Mouse (Mus musculus): ENCODE measurements around the gene Cfap43. TPM values are rescaled to one million over a fixed set of nuclear protein-coding genes. Genes with fewer than 3 reads are reported as not detected.
"Not testable (repeated sequence)": the region's sequence is repeated elsewhere in the genome, so short reads cannot be mapped to it uniquely, and the experiment has no call there.

The Cfap43 gene
- polyA plus RNA-seq, 1 experiment from 2014 or later, result 0.19 TPM

DNA sequence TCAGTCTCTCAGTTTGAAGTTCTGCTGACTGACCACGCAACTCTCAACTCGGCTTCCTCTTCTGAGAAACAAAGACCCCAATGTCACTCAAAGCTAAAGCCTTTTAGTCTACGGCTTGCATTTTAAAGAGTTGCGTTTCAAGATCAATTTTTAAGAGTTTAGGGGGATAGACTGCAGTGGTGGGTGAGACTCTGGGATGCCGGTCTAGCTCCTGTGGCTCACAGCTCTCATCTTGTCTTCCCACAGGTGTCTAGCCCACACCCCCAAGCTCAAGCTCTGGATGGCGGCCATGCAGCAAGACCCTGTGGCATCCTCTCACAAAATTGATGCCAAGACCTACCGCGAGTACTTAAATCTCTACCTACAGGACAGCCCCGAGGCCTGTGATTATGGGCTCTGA is 55.0 kb downstream of the Cfap43 start:
- Histone ChIP-seq H3K36me3 (peaks cover 26% of the 10 kb centered on the region), H3K4me3 (no peak overlapping the region), H3K9ac (no peak overlapping the region), H3K9me3 (no peaks in the 10 kb centered on the region), H3K27me3 (no peaks in the 10 kb centered on the region), H3K4me2 (replicated peaks) (no peak overlapping the region), H3K4me1 (peaks cover 7% of the 10 kb centered on the region; the same call in 1 of the 2 replicates), H3K27ac (no peak overlapping the region)
- 96% methylated on average over 9 of the region's 9 CpGs for WGBS
- ATAC-seq (ENCODE audit: insufficient number of reproducible peaks, insufficient read depth, low FRiP score, low TSS enrichment), result no peak

DNA sequence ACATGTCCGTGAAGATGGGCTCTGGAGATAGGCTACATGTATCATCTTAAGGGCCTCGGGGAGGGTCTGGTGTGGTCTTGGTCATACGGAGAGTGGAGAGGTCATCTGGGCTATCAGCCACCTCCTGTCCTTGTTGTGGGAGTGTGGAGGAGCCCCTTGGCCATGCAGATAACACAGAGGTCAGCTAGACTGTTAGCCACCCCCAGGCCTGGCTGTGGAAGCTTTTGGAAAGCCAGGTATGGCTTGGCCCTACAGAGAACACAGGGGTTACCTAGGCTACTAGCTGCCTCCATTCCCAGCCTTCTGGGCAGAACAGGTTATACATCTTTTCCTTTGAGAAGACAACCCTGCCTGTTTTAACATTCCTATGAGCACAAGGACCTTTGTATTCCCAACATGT is 56.5 kb downstream of the Cfap43 start:
- 0 out of 2 replicates have a peak, but pooled peaks cover 6% of the 10 kb centered on the region for H3K4me1 ChIP-seq
- H3K27ac ChIP-seq, result no peak overlapping the region
- no peaks in the 10 kb centered on the region for H3K9me3 ChIP-seq
- H3K27me3 ChIP-seq, result no peaks in the 10 kb centered on the region
- ATAC-seq (ENCODE audit: insufficient number of reproducible peaks, insufficient read depth, low FRiP score, low TSS enrichment), result no peak
- no peak overlapping the region for H3K4me3 ChIP-seq
- no peak overlapping the region for H3K4me2 ChIP-seq (replicated peaks)
- peaks cover 35% of the 10 kb centered on the region for H3K36me3 ChIP-seq
- no peak overlapping the region for H3K9ac ChIP-seq
- WGBS, result 95% methylated on average over 3 of the region's 3 CpGs

DNA sequence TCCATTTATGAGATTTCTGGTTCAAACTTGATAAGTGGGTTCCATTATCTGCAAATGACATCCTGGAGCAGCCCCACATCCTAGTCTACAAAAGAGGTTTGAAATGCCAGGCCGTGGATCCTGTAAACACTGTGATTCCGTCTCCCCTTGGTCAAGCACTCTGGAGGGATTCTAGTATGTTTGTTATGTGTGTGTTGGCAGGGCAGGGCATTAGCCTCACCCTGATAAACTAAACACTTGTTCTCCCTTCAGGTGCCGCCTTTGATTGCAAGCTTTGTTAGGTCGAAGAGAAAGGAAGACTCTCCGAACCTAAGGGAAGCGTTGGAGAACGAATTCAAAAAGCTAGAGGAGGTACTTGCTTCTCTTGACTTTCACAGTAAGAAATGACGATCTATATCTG is 59.9 kb downstream of the Cfap43 start:
- ATAC-seq (ENCODE audit: insufficient number of reproducible peaks, insufficient read depth, low FRiP score, low TSS enrichment), result no peak
- H3K4me3 ChIP-seq, result no peak overlapping the region
- peaks cover 35% of the 10 kb centered on the region for H3K36me3 ChIP-seq
- H3K9me3 ChIP-seq, result no peaks in the 10 kb centered on the region
- H3K4me2 ChIP-seq (replicated peaks), result no peak overlapping the region
- H3K4me1 ChIP-seq, result peaks cover 8% of the 10 kb centered on the region; the same call in 1 of the 2 replicates
- WGBS, result 92% methylated on average over 8 of the region's 8 CpGs
- no peak overlapping the region for H3K9ac ChIP-seq
- no peaks in the 10 kb centered on the region for H3K27me3 ChIP-seq
- H3K27ac ChIP-seq, result no peak overlapping the region

DNA sequence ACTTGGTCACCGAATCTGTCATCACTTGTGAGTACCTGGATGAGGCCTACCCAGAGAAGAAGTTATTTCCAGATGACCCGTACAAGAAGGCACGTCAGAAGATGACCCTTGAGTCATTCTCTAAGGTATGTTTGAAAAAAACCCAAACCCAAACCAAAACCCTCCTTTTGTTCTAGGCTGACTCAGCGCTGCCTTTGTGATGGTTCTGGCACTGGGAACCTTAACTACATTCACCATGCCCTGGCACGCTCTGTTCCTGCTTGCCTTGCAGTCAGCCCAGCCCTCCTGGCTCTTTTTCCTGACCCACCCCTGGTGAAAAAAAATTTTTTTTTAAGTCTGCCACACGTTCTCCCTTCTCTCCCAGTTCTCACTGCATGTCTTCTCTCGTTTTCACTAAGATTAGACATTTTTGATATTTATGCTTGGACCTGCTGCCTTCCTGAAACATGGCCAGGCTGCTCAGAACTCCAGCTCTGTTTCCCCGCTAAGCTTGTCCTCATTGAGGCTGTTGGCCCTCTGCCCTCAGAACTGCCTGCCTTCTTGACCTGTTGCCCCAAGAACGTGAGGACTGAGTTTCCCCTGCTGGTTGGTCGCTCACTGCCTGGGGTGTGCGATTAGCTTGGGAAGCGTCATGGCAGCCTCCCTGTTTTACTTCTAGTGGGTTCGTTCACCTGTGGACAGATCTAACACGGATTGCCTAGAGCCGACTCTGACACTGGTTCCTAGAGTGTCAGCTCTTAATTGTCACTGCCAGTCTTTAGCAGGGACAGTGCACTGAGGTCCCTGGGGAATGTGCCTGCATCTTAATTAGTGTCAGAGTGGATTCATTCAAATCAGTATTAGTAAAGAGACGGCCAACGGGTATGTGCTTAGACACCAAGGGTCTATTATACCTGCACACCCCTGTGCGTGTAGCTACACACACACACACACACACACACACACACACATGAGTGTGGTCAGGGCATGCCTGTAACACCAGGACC is 60.8 kb downstream of the Cfap43 start:
- H3K4me1 ChIP-seq, result peaks cover 13% of the 10 kb centered on the region; the same call in 1 of the 2 replicates
- ATAC-seq (ENCODE audit: insufficient number of reproducible peaks, insufficient read depth, low FRiP score, low TSS enrichment), result no peak
- no peak overlapping the region for H3K4me3 ChIP-seq
- no peak overlapping the region for H3K4me2 ChIP-seq (replicated peaks)
- H3K36me3 ChIP-seq, result peaks cover 31% of the 10 kb centered on the region
- WGBS, result 77% methylated on average over 18 of the region's 18 CpGs
- no peak overlapping the region for H3K27ac ChIP-seq
- no peak overlapping the region for H3K9ac ChIP-seq
- no peaks in the 10 kb centered on the region for H3K9me3 ChIP-seq
- no peaks in the 10 kb centered on the region for H3K27me3 ChIP-seq

DNA sequence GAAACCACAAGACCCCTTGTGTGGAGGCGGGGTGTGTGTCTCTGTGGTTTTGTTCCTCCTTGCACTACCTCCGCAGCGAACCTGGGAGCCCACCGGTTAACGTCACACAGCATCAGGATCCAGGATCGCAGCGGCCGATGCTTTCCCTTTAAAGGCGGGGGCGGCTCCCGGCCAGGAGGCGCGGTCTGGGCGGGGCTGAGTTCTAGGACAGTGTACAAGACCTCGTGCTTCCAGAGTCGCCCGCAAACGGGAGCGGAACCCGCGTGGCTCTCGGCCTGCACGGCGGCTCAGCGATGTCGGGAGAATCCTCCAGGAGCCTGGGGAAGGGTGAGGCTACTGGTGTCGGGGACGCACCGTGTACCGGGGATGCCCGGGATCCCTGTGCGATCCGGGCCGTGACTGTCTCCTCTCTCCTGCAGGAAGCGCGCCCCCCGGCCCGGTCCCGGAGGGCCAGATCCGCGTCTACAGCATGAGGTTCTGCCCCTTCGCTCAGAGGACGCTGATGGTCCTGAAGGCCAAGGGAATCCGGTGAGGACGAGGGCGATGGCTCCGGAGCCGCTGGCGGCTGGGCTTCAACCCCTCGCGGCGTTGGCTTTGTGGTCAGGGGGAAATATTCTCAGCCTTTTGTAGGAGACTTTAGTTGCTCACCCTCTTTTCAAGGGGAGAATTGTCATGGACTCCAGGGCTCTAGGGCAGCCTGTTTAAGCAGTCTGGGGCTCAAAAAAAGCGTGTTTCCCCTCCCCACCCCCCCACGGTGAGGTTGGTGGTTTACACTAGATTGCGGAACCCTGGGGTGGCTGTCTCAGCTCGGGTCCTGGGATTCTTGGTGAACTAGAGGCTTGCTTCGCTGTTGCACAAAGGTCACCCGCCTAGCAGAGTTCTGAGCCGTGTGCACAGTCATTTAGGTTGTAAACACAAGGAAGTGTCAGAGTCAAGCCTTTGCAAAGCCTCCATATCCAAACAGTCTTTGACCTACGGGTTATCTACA is 64.0 kb downstream of the Cfap43 start, which contains the start of gene Gsto1:
TSS of gene Gsto1 (plus strand) at position 175 of the 988 bp plus-strand sequence.
- peak within 1 kb of the TSS; percentile 90 for H3K27ac ChIP-seq
- H3K4me2 ChIP-seq (replicated peaks), result peak within 1 kb of the TSS; percentile 86
- under 1% methylated on average over 60 of the region's 60 CpGs for WGBS
- no peaks in the 10 kb centered on the region for H3K27me3 ChIP-seq
- peak; percentile 91 for ATAC-seq (ENCODE audit: insufficient number of reproducible peaks, insufficient read depth, low FRiP score, low TSS enrichment)
- H3K9ac ChIP-seq, result peak within 1 kb of the TSS; percentile 80
- no peaks in the 10 kb centered on the region for H3K9me3 ChIP-seq
- H3K36me3 ChIP-seq, result peaks cover 21% of the 10 kb centered on the region
- H3K4me3 ChIP-seq, result peak within 1 kb of the TSS; percentile 70
- peaks cover 13% of the 10 kb centered on the region; the same call in 1 of the 2 replicates for H3K4me1 ChIP-seq

DNA sequence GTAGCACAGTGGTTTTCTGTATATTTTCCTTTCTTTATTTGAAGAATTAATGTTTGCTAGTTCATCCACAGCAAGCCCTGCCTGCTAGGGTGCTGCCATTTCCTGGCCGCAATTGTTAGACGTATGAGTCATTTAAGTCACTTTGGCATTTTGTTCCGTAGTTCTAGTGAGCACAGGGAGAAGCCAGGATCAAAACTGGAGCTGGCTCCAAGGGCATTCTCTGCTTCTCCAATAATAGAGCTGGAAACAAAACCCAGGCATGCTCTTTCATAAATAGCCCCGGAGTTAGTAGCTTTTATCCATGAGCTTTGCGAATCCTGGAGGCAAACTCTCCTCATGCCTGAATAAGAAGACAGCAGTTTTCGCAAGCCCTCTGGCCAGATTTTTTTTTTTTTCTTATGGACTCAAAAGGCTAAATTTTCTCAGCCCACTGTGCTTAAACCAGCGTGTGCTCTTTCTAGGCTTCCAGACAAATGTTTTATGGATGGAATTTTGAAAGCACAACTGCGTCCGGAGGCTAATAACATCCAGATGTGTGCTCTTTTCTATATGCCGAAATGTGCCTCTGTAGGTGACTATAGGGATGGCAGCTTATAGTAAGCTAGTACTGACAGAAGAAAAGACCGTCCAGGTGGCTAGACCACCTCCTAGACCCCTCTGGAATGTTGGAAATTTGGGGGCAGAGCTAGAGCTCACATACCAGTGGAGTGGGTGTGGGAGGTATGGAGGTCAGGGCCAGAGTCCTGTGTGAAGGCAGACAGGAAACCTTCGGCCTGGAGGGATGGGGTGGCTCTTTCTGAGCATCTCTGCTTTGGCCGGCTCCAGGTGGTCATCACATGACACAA is 64.9 kb downstream of the Cfap43 start:
- H3K4me3 ChIP-seq, result peak overlapping the region; percentile 70
- ATAC-seq (ENCODE audit: insufficient number of reproducible peaks, insufficient read depth, low FRiP score, low TSS enrichment), result peak; percentile 82
- peak overlapping the region; percentile 86 for H3K4me2 ChIP-seq (replicated peaks)
- WGBS, result 7% methylated on average over 13 of the region's 13 CpGs
- peak overlapping the region; percentile 90 for H3K27ac ChIP-seq
- H3K9ac ChIP-seq, result peak overlapping the region; percentile 80
- H3K36me3 ChIP-seq, result peaks cover 12% of the 10 kb centered on the region; the same call in 1 of the 2 replicates
- H3K27me3 ChIP-seq, result no peaks in the 10 kb centered on the region
- no peaks in the 10 kb centered on the region for H3K9me3 ChIP-seq
- peaks cover 13% of the 10 kb centered on the region; the same call in 1 of the 2 replicates for H3K4me1 ChIP-seq

DNA sequence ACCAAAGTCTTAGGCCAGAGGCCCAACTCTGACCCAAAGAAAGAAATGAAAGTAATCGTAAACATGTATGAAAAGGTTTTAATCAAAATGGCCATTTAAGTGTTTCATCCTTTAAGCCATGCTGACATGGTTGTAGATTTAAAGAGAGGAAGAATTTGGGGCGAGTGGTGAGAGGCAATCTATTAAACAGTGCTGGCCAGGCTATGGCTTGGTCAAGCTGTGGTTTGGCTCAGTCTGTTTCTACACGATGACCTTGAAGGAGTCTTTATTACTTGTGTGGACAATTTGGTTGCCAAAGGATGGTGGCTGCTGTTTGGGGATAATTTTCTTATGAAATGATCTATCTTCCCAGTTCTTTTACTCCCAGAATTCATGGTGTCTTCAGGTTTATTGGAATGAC is 66.0 kb downstream of the Cfap43 start:
- Histone ChIP-seq H3K9ac (no peak overlapping the region), H3K27ac (no peak overlapping the region), H3K4me2 (replicated peaks) (no peak overlapping the region), H3K4me1 (peaks cover 13% of the 10 kb centered on the region; the same call in 1 of the 2 replicates), H3K36me3 (peaks cover 7% of the 10 kb centered on the region; the same call in 1 of the 2 replicates), H3K9me3 (no peaks in the 10 kb centered on the region), H3K4me3 (no peak overlapping the region), H3K27me3 (no peaks in the 10 kb centered on the region)
- no peak for ATAC-seq (ENCODE audit: insufficient number of reproducible peaks, insufficient read depth, low FRiP score, low TSS enrichment)
- 87% methylated on average over 3 of the region's 3 CpGs for WGBS

DNA sequence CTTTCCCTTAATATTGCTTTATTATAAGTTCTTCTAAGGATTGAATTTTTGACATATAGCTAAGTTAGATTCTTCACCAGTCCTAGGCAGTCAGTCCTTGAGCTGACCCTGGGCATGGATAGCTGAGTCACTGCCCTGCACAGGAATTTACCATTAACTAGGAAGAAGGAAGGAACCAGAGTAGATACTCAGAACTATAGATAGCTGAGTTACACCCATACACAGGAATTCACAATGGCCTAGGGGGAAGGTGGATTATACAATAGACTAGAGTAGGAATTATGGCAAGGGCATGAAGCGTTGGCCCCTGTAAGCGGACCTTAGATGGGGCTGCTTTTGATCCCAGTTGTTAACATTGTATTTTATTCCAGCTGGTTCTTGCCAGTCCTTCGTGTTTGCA is 67.0 kb downstream of the Cfap43 start:
- H3K4me1 ChIP-seq, result peaks cover 13% of the 10 kb centered on the region; the same call in 1 of the 2 replicates
- not testable (repeated sequence) for H3K27ac ChIP-seq; H3K9ac ChIP-seq; H3K9me3 ChIP-seq; H3K27me3 ChIP-seq; ATAC-seq (ENCODE audit: insufficient number of reproducible peaks, insufficient read depth, low FRiP score, low TSS enrichment); H3K4me3 ChIP-seq; H3K4me2 ChIP-seq (replicated peaks); H3K36me3 ChIP-seq
- WGBS, result 91% methylated on average over 3 of the region's 3 CpGs

DNA sequence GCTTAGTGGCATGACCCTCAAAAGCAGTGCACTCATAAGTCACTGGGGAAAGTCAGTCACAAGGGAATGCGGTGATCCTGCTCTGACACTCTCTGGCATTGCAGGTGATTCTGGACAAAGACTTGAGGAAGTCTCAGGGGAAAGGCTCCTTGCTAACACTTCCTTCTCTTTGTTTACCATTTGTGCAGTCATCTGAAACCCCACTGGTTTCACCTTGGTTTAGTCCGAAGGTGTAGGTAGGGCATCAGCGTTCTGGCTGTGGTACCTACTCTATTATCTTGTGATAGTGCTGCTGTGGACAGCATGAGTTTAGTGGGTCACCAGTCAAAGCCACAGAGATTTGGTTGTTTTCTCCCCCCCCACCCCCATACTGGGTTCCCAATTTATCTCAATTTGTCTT is 69.4 kb downstream of the Cfap43 start:
- Histone ChIP-seq H3K27ac (no peak overlapping the region), H3K4me3 (no peak overlapping the region), H3K4me1 (peaks cover 10% of the 10 kb centered on the region; the same call in 1 of the 2 replicates), H3K36me3 (no peaks in the 10 kb centered on the region), H3K9ac (no peak overlapping the region), H3K27me3 (no peaks in the 10 kb centered on the region), H3K4me2 (replicated peaks) (no peak overlapping the region), H3K9me3 (no peaks in the 10 kb centered on the region)
- WGBS, result 83% methylated on average over 3 of the region's 3 CpGs
- ATAC-seq (ENCODE audit: insufficient number of reproducible peaks, insufficient read depth, low FRiP score, low TSS enrichment), result no peak

DNA sequence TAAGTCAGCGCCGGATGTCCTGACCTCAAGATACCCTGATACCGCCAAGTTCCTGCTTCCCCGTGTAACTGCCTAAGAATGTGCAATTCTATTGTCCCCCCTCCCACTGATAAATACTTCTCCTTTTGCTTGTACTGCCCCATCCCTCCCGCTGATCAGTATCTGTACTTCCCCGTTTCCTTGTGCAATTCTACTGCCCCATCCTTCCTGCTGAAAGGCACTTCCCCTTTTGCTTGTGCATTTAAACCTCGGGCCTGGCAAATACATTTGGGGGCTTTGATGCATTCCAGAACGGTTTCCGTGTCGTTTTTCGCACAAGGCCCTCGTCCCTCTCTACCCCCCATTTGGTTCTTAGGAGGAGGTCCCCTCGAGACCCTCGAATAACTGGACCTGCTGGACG is 77.9 kb downstream of the Cfap43 start:
- WGBS, result 80% methylated on average over 15 of the region's 15 CpGs
- H3K27ac ChIP-seq; H3K27me3 ChIP-seq; H3K4me1 ChIP-seq; H3K36me3 ChIP-seq; H3K4me2 ChIP-seq (replicated peaks); H3K4me3 ChIP-seq; H3K9ac ChIP-seq; H3K9me3 ChIP-seq; ATAC-seq (ENCODE audit: insufficient number of reproducible peaks, insufficient read depth, low FRiP score, low TSS enrichment): not testable (repeated sequence)

Measured in embryonic facial prominence, embryonic 12.5 days (tissue).